Mouse (Mus musculus) neural tube, embryonic 11.5 days (tissue): ENCODE results near the gene Bco2. TPM values are rescaled to one million over a fixed set of nuclear protein-coding genes. Genes with fewer than 3 reads are reported as not detected.

Experiments
- ATAC-seq: fragments of 200-750 bp; cut with Nextera tagmentation; 2 replicates; pipeline ENCODE4 v1.8.0; 2017; ENCODE audit warnings: moderate number of reproducible peaks, mild to moderate bottlenecking, moderate TSS enrichment, moderate library complexity; ENCODE audit not compliant: insufficient read depth, low FRiP score, low TSS enrichment
- DNase-seq: peaks from one replicate; pipeline ENCODE4 v3.0.0-alpha.2; 2015; ENCODE audit warnings: low spot score
- H3K27ac ChIP-seq: fragments of 300-500 bp; sonication (generic); 2 replicates; pipeline ENCODE4 v1.5.1; 2014; ENCODE audit warnings: low read depth, mild to moderate bottlenecking, low read length
- H3K27me3 ChIP-seq: fragments of 300-500 bp; sonication (generic); 2 replicates; pipeline ENCODE4 v1.6.1; 2014; ENCODE audit warnings: mild to moderate bottlenecking, low read length, mixed read lengths; ENCODE audit not compliant: control insufficient read depth, insufficient read depth
- H3K36me3 ChIP-seq: fragments of 300-500 bp; sonication (generic); 2 replicates; pipeline ENCODE4 v1.6.1; 2014; ENCODE audit warnings: mild to moderate bottlenecking, low read length, moderate library complexity, mixed read lengths; ENCODE audit not compliant: control insufficient read depth, insufficient read depth
- H3K4me1 ChIP-seq: fragments of 300-500 bp; sonication (generic); 2 replicates; pipeline ENCODE4 v1.6.1; 2014; ENCODE audit warnings: low read length, mixed read lengths; ENCODE audit not compliant: control insufficient read depth, insufficient read depth
- H3K4me2 ChIP-seq: fragments of 300-500 bp; sonication (generic); 2 replicates; pipeline ENCODE4 v1.6.1; 2014; ENCODE audit warnings: low read depth, mild to moderate bottlenecking, moderate library complexity
- H3K4me3 ChIP-seq: fragments of 300-500 bp; sonication (generic); 2 replicates; pipeline ENCODE4 v1.5.1; 2014; ENCODE audit warnings: low read depth, low read length
- H3K9ac ChIP-seq: fragments of 300-500 bp; sonication (generic); 2 replicates; pipeline ENCODE4 v1.6.1; 2014; ENCODE audit warnings: mild to moderate bottlenecking, low read length
- H3K9me3 ChIP-seq: fragments of 300-500 bp; sonication (generic); 2 replicates; pipeline ENCODE4 v1.6.1; 2016; ENCODE audit warnings: low read length; ENCODE audit not compliant: control insufficient read depth
- WGBS: fragments of 180-500 bp; shearing (Covaris S2); extraction: QIAGEN DNeasy Blood & Tissue Kit; methylation state at CpG from one replicate; pipeline ENCODE4 v1.1.7; 2014; 5-methylcytosine and 5-hydroxymethylcytosine counted together
- polyA plus RNA-seq: library from polyadenylated mRNA; unstranded; fragments of >200 nt; fragmentation: Nextera tagmentation; extraction: Ambion mirVana; gene quantifications from 2 replicates; pipeline ENCODE4 v1.2.1, GENCODE M21; 2014

The Bco2 gene
- polyA plus RNA-seq, 1 experiment from 2014 or later: 0.15 TPM

DNA sequence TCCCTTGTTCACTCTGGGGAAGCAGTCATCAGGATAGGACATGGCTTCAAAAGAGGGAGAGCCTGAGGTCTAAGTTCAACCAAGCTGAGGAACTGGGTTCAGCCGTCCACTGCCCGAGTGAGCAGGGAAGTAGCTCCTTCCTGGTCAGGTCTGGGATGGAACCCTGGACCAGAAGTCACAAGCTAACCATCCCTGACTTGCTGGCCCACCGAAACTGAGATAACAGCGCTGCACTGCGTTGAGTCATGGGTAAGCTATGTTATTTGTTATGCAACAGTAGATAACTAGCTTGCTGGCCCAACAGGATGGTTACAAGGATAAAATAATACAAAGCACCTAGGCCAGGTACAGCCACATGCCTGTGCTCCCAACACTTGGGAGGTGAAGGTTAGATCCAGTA lies 39.5 kb downstream of the Bco2 start:
- 82% methylated on average over 5 of the region's 5 CpGs for WGBS
- H3K4me3 ChIP-seq: no peak overlapping the region

DNA sequence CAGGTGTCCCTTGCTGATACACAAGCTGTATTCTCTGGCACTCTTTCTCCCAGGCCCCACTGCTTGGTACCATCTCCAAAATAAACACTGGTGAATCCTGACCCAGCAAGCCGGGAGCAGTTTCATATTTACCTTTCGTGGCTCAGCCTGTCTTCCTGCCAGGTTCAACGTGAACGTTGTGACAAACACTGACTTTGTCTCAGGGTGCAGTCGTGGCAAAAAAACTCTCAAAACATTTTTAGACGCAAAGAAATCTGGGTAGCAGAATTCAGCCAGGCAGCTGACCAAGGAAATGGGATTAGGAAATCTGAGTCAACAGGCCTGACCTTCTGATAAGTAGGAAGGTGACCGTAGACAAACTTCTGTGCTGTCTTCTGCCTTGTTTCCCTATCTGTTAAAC lies 47.4 kb downstream of the Bco2 start:
- no peak overlapping the region for H3K9ac ChIP-seq
- ATAC-seq: no peak
- H3K4me2 ChIP-seq: no peak overlapping the region
- H3K27me3 ChIP-seq: no peaks in the 10 kb centered on the region
- no peaks in the 10 kb centered on the region for H3K36me3 ChIP-seq
- H3K9me3 ChIP-seq: no peaks in the 10 kb centered on the region
- no peak overlapping the region for H3K4me3 ChIP-seq
- no peak for DNase-seq
- no peaks in the 10 kb centered on the region for H3K4me1 ChIP-seq
- no peak overlapping the region for H3K27ac ChIP-seq
- WGBS: 84% methylated on average over 7 of the region's 7 CpGs

More for the DNA sequence above, 39.5 kb downstream of the Bco2 start:
- no peaks in the 10 kb centered on the region for H3K27me3 ChIP-seq
- no peaks in the 10 kb centered on the region for H3K36me3 ChIP-seq
- H3K4me1 ChIP-seq: no peaks in the 10 kb centered on the region
- no peak overlapping the region for H3K9ac ChIP-seq
- ATAC-seq (no peak), DNase-seq (no peak)
- H3K27ac ChIP-seq: no peak overlapping the region
- H3K4me2 ChIP-seq: no peak overlapping the region
- no peaks in the 10 kb centered on the region for H3K9me3 ChIP-seq

DNA sequence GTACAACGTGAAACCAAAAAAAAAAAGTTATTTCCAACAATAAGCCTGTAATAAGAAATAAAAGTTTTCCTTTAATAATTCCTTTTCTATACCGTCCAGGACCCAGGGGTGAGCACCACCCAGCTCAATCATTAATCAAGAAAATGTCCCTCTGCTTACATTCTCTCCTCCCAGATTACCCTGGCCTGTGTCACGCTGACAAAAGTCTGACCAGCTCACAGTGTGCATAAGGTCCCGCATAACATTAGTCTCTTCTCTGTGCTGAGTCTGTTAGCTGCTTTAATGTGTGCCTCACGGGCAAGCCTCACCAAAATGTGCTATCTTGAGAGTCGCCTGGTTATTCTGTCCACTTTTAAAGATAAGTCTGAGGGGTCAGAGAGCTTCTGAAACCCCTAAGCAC lies 49.6 kb downstream of the Bco2 start:
- Histone ChIP-seq H3K9me3 (no peaks in the 10 kb centered on the region), H3K4me2 (no peak overlapping the region), H3K9ac (no peak overlapping the region), H3K4me3 (no peak overlapping the region), H3K27ac (no peak overlapping the region), H3K4me1 (no peaks in the 10 kb centered on the region), H3K27me3 (no peaks in the 10 kb centered on the region), H3K36me3 (no peaks in the 10 kb centered on the region)
- ATAC-seq (no peak), DNase-seq (no peak)
- WGBS: 56% methylated on average over 6 of the region's 6 CpGs

DNA sequence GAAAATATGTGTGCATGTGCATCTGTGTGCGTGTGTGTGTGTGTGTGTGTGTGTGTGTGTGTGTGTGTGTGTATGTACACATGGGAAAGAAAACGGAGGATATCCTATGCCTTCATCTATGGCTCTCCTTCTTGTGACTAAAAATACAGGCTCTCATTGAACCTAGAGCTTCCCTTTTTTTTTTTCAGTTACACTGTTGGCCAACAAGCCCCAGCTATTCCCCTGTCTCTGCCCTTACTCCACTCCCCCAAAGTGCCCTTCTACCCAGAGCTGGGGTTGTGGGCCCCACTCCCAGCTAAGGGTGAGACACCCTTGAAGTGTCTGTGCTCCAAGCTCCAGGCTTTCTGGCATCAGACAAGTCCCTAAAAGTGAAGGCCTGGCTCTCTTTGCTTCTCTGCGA lies 52.0 kb downstream of the Bco2 start:
- no peak overlapping the region for H3K9ac ChIP-seq
- no peak for ATAC-seq
- H3K27me3 ChIP-seq: no peaks in the 10 kb centered on the region
- H3K9me3 ChIP-seq: no peaks in the 10 kb centered on the region
- no peaks in the 10 kb centered on the region for H3K4me1 ChIP-seq
- DNase-seq: no peak
- H3K4me3 ChIP-seq: no peak overlapping the region
- no peaks in the 10 kb centered on the region for H3K36me3 ChIP-seq
- 83% methylated on average over 3 of the region's 3 CpGs for WGBS
- H3K4me2 ChIP-seq: no peak overlapping the region
- H3K27ac ChIP-seq: no peak overlapping the region

DNA sequence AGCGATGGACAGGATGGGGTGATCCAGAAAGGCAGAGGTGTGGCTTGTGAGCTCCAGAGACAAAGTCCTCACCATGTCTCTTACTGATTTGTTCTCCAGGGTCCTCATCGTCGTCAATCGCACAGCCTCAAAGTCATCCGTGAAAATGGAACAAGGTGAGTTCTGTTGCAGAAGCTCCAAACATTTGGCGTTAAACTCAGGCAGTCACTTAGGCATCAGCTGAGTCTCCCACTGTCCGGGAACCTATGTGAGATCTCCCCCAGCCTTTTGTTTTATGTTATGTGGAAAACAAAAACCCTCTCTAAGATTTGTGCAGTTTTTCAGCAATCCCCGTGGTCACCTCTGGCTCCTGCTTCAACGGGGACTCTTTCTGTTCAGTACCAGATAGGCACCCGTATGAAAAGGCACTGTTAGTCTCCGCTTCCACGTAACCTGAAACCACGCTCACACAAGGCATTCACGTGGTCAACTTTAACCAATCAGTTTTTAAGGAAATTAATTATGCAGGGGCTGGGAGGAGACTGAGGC lies 53.9 kb downstream of the Bco2 start:
- Histone ChIP-seq H3K9me3 (no peaks in the 10 kb centered on the region), H3K4me1 (no peaks in the 10 kb centered on the region), H3K4me2 (peak overlapping the region; percentile 40), H3K27me3 (no peaks in the 10 kb centered on the region), H3K27ac (no peak overlapping the region), H3K36me3 (no peaks in the 10 kb centered on the region), H3K9ac (0 out of 2 replicates have a peak overlapping the region, but pooled peaks have one; percentile 16), H3K4me3 (0 out of 2 replicates have a peak overlapping the region, but pooled peaks have one; percentile 13)
- ATAC-seq (peak; percentile 55; the same call in 1 of the 2 replicates), DNase-seq (peak; percentile 61)
- WGBS: 24% methylated on average over 14 of the region's 14 CpGs

DNA sequence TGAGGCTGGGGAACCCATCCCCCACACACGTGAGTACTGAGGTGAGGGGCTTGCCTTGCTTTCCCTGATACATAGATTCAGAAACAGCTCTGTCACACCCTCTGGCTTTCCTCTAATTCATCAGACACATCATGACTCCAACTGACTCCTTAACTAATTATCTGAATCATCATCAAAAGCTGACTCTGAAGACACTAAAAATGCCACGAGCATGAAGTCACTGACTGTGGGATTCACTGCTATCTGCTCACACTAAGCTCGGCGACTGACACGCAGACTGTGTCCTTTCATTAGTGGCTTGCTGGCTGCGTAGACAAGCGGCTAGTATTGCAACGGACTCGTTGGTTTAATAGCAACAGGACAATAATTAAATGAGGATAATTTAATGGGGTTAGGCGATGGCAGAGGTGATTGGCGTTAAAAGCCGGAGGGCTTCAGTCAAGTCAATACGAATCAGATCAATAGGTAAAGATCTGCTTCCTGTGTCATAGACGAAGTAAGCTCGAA lies 54.5 kb downstream of the Bco2 start:
- H3K9ac ChIP-seq: no peak overlapping the region
- H3K9me3 ChIP-seq: no peaks in the 10 kb centered on the region
- no peak overlapping the region for H3K27ac ChIP-seq
- H3K4me1 ChIP-seq: no peaks in the 10 kb centered on the region
- no peak for ATAC-seq
- H3K36me3 ChIP-seq: no peaks in the 10 kb centered on the region
- 75% methylated on average over 15 of the region's 15 CpGs for WGBS
- 0 out of 2 replicates have a peak overlapping the region, but pooled peaks have one; percentile 7 for H3K4me3 ChIP-seq
- H3K4me2 ChIP-seq: peak overlapping the region; percentile 40; the same call in 1 of the 2 replicates
- DNase-seq: no peak
- no peaks in the 10 kb centered on the region for H3K27me3 ChIP-seq

DNA sequence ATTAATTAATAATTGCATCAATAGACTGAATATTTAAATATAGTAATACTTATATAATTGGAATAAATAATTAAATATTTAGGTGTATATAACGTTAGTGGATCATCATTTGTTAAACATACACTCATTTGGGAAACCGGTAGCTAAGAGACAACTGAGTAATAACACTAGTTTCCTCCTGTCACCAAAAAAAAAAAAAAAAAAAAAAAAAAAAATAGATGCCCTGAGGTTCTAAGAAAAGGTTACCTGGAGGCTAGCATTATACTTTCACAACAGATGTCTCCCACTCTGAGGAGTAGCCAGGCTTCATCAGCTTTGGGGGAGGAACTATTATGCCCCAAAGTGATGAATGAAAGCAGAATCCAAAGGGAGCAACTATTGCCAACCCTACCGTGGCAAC lies 55.2 kb downstream of the Bco2 start:
- 86% methylated on average over 3 of the region's 3 CpGs for WGBS
- DNase-seq: no peak
- H3K36me3 ChIP-seq: no peaks in the 10 kb centered on the region
- no peak for ATAC-seq
- H3K27me3 ChIP-seq: no peaks in the 10 kb centered on the region
- no peaks in the 10 kb centered on the region for H3K4me1 ChIP-seq
- H3K9me3 ChIP-seq: no peaks in the 10 kb centered on the region
- no peak overlapping the region for H3K27ac ChIP-seq
- H3K9ac ChIP-seq: no peak overlapping the region
- no peak overlapping the region for H3K4me2 ChIP-seq
- no peak overlapping the region for H3K4me3 ChIP-seq

DNA sequence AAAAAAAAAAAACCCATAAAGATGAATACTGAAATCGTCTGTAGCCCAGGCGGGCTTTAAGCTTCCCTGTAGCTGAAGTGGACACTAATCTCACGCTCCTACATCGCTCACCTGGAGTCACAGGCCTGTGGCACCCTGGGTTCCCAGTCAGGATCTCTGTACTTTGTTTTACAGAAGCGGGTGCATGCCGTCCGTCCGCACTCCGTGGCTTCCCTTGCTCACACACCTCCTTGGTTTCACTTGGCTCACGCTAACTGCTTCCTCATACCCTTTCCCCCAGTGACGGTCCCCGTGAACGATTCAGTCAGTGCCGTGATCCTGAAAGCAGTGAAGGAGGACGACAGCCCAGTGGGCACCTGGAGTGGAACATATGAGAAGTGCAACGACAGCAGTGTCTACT lies 56.2 kb downstream of the Bco2 start:
- ATAC-seq: no peak
- Histone ChIP-seq H3K4me3 (no peak overlapping the region), H3K27me3 (no peaks in the 10 kb centered on the region), H3K9ac (no peak overlapping the region), H3K4me2 (no peak overlapping the region), H3K9me3 (no peaks in the 10 kb centered on the region), H3K4me1 (no peaks in the 10 kb centered on the region), H3K36me3 (no peaks in the 10 kb centered on the region), H3K27ac (no peak overlapping the region)
- DNase-seq: no peak
- 87% methylated on average over 16 of the region's 16 CpGs for WGBS

DNA sequence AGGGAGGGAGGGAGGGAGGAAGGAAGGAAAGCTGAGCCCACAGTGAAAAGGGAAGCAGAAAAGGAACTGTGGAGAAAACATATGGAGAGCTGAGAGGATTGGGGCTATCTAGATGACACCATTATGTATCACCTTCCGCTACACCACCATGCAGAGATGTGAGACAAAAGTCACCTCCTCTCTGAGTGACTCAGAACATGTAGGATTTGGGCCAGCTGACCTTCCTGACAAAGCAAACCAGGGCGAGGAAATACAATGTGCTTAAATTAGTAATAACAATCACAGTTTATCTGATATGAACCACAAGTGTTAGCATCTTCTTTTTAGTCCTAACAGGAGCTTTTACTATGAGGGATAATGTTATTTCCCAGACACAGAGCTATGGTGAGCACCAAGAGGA lies 57.4 kb downstream of the Bco2 start:
- Histone ChIP-seq H3K4me1 (no peaks in the 10 kb centered on the region), H3K36me3 (no peaks in the 10 kb centered on the region), H3K27ac (no peak overlapping the region), H3K27me3 (no peaks in the 10 kb centered on the region), H3K4me2 (no peak overlapping the region), H3K9me3 (no peaks in the 10 kb centered on the region), H3K4me3 (no peak overlapping the region), H3K9ac (no peak overlapping the region)
- WGBS: 79% methylated on average over 2 of the region's 2 CpGs
- DNase-seq (no peak), ATAC-seq (no peak)
